Mouse (Mus musculus): Measurements from ENCODE around the gene Rasgef1b. TPM values are rescaled to one million over a fixed set of nuclear protein-coding genes. Genes with fewer than 3 reads are reported as not detected.

Rasgef1b gene
- polyA plus RNA-seq, 1 experiment: 0.26 TPM

DNA sequence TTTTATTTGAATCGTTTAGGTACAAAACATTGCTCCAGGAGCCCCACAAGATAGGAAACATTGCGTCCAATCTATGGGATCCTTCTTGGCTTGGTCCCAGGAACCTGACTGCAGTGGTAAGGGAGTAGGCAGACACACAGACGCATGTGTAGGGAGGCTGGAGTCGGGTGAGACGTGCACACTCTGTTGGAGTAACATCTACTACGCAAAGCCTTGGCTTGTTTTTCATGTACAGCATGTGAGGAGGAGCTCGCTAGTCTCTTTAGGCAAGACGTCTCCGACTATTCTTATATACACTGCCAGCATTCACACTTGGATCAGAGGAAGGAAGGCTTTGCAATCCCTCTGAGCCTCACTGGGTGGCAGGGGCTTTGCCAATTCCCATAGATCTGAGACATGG is 315.5 kb downstream of the Rasgef1b start:
- no peak overlapping the region for H3K4me3 ChIP-seq
- H3K79me2 ChIP-seq (ENCODE audit: control insufficient read depth, insufficient read depth): no peaks in the 10 kb centered on the region

DNA sequence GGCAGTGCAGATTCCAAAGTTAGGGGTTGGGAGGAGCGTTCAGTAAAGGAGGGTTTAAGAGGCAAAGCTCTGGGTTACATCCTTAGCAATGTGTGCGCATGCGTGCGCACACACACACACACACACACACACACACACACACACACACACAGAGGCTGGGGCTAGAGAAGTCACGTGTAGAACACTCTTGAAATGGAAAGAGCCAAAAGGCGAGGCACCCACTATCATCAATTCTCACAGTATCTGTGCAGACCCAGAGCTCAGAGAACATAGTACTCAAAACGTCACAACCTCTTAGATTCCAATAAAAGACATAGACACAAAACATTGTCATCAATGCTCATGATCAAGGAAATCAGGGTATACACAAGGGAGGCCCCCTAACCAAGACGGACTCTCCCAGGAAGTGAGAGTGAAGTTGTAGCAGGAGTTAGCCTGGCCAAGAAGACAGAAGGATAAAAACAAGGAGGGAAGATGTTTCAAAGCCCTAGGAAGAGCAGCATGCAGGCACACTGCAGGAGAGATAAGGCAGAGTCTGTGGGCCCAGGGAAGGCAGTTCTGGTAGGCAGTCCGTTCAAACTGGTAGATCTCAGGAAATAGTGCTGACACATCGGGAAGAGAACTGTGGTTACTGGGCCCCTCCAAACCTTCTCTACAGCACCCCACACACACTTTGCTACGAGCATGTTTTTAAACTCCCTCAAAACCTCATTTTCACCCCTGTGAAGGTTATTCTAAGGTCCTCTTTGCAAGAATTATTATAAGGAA is 324.3 kb downstream of the Rasgef1b start:
- Histone ChIP-seq H3ac (ENCODE audit: control insufficient read depth, insufficient read length) (no peak overlapping the region), H3K27me3 (ENCODE audit: control insufficient read depth, insufficient read depth, insufficient read length) (peaks cover 10% of the 10 kb centered on the region), H3K36me3 (ENCODE audit: control insufficient read depth, insufficient read depth) (no peaks in the 10 kb centered on the region), H3K79me2 (ENCODE audit: control insufficient read depth, insufficient read depth) (no peaks in the 10 kb centered on the region), H3K4me2 (ENCODE audit: low read depth) (no peak overlapping the region), H3K4me3 (no peak overlapping the region)
- TF ChIP-seq TCF3 (IDR thresholded peaks at IDR 0.05; ENCODE audit: insufficient read length, low read depth): no peak
- TF ChIP-seq POLR2A (IDR thresholded peaks at IDR 0.05; ENCODE audit: insufficient read length, low read depth): no peak
- TF ChIP-seq SRF (IDR thresholded peaks at IDR 0.05; ENCODE audit: control insufficient read depth, insufficient read length, low read depth): no peak
- no peak for TF ChIP-seq POLR2AphosphoS2 (IDR thresholded peaks at IDR 0.05; ENCODE audit: insufficient read length, low read depth)
- no peak for TF ChIP-seq CEBPB (IDR thresholded peaks at IDR 0.05; ENCODE audit: insufficient read depth, poor library complexity, severe bottlenecking)
- no peak for TF ChIP-seq MAX (IDR thresholded peaks at IDR 0.05; ENCODE audit: low read depth)
- TF ChIP-seq TCF12 (IDR thresholded peaks at IDR 0.05; ENCODE audit: insufficient read depth, poor library complexity, severe bottlenecking): no peak
- no peak for TF ChIP-seq MYOG (IDR thresholded peaks at IDR 0.05; ENCODE audit: control insufficient read depth in 1 of 3, insufficient read depth in 1 of 3, insufficient read length in 2 of 3, low read depth in 2 of 3)
- TF ChIP-seq E2F4 (IDR thresholded peaks at IDR 0.05; ENCODE audit: insufficient read depth): no peak
- TF ChIP-seq USF1 (IDR thresholded peaks at IDR 0.05; ENCODE audit: low read depth): no peak
- TF ChIP-seq REST (IDR thresholded peaks at IDR 0.05; ENCODE audit: insufficient read depth, insufficient read length): no peak
- TF ChIP-seq MYOD1 (IDR thresholded peaks at IDR 0.05; ENCODE audit: control insufficient read depth in 1 of 3, insufficient read length in 2 of 3, low read depth in 2 of 3): no peak

More for the DNA sequence above, 315.5 kb downstream of the Rasgef1b start:
- H3K36me3 ChIP-seq (ENCODE audit: control insufficient read depth, insufficient read depth): no peaks in the 10 kb centered on the region
- H3K27me3 ChIP-seq (ENCODE audit: control insufficient read depth, insufficient read depth, insufficient read length): peaks cover 3% of the 10 kb centered on the region
- H3ac ChIP-seq (ENCODE audit: control insufficient read depth, insufficient read length): no peak overlapping the region
- TF ChIP-seq E2F4 (IDR thresholded peaks at IDR 0.05; ENCODE audit: insufficient read depth) (no peak), TCF12 (IDR thresholded peaks at IDR 0.05; ENCODE audit: insufficient read depth, poor library complexity, severe bottlenecking) (no peak), POLR2A (IDR thresholded peaks at IDR 0.05; ENCODE audit: insufficient read length, low read depth) (no peak), REST (IDR thresholded peaks at IDR 0.05; ENCODE audit: insufficient read depth, insufficient read length) (no peak), SRF (IDR thresholded peaks at IDR 0.05; ENCODE audit: control insufficient read depth, insufficient read length, low read depth) (no peak), CEBPB (IDR thresholded peaks at IDR 0.05; ENCODE audit: insufficient read depth, poor library complexity, severe bottlenecking) (no peak)
- H3K4me2 ChIP-seq (ENCODE audit: low read depth): no peak overlapping the region

DNA sequence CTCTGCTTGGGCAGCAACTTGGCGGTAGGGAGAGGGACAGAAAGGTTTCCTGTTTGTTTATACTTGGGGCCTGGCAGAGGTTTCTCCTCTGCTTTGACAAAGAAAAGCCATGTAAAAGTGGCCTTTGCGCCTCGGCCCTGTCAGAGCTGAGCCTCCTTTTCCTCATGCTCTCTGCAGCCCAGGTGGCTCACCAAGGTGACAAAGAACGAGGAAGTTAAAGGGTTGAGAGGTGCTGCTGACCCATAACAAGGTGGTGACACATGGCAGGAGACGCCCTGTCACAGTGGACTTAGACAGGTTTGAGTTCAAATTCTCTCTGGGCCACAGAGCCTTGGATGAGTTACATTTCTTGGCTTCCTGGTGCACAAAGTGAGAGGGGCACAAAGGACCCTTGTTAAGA is 325.5 kb downstream of the Rasgef1b start:
- Histone ChIP-seq H3K4me3 (no peak overlapping the region), H3K36me3 (ENCODE audit: control insufficient read depth, insufficient read depth) (no peaks in the 10 kb centered on the region), H3K79me2 (ENCODE audit: control insufficient read depth, insufficient read depth) (no peaks in the 10 kb centered on the region), H3ac (ENCODE audit: control insufficient read depth, insufficient read length) (no peak overlapping the region), H3K4me2 (ENCODE audit: low read depth) (no peak overlapping the region), H3K27me3 (ENCODE audit: control insufficient read depth, insufficient read depth, insufficient read length) (peaks cover 10% of the 10 kb centered on the region)
- TF ChIP-seq USF1 (IDR thresholded peaks at IDR 0.05; ENCODE audit: low read depth) (no peak), REST (IDR thresholded peaks at IDR 0.05; ENCODE audit: insufficient read depth, insufficient read length) (no peak), TCF3 (IDR thresholded peaks at IDR 0.05; ENCODE audit: insufficient read length, low read depth) (no peak), POLR2A (IDR thresholded peaks at IDR 0.05; ENCODE audit: insufficient read length, low read depth) (no peak), SRF (IDR thresholded peaks at IDR 0.05; ENCODE audit: control insufficient read depth, insufficient read length, low read depth) (no peak), MAX (IDR thresholded peaks at IDR 0.05; ENCODE audit: low read depth) (no peak)

DNA sequence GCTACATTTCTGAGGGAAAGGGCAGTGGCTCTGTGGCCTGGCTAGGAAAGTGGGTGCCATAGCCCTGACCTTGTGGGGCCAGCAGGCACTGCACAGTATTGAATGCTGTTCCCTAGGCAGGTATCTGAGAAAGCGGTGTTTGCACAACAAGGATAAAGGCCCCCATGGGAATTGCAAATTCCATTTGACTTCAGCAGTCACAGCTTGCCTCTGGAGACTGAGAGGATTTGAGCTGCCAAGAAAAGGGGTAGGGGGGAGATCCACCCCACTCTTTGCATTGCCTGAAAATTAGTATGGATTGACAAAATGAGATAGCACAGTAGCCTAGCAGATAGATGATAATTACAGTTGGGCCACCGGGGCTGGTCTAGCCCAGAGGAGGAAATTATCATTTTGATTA is 326.1 kb downstream of the Rasgef1b start:
- no peak for TF ChIP-seq REST (IDR thresholded peaks at IDR 0.05; ENCODE audit: insufficient read depth, insufficient read length)
- no peak for TF ChIP-seq POLR2A (IDR thresholded peaks at IDR 0.05; ENCODE audit: insufficient read length, low read depth)
- TF ChIP-seq MAX (IDR thresholded peaks at IDR 0.05; ENCODE audit: low read depth): no peak
- no peak for TF ChIP-seq USF1 (IDR thresholded peaks at IDR 0.05; ENCODE audit: low read depth)
- TF ChIP-seq CEBPB (IDR thresholded peaks at IDR 0.05; ENCODE audit: insufficient read depth, poor library complexity, severe bottlenecking): no peak
- no peaks in the 10 kb centered on the region for H3K79me2 ChIP-seq (ENCODE audit: control insufficient read depth, insufficient read depth)
- H3K4me2 ChIP-seq (ENCODE audit: low read depth): no peak overlapping the region
- peaks cover 10% of the 10 kb centered on the region for H3K27me3 ChIP-seq (ENCODE audit: control insufficient read depth, insufficient read depth, insufficient read length)
- H3ac ChIP-seq (ENCODE audit: control insufficient read depth, insufficient read length): no peak overlapping the region
- H3K4me3 ChIP-seq: no peak overlapping the region
- no peaks in the 10 kb centered on the region for H3K36me3 ChIP-seq (ENCODE audit: control insufficient read depth, insufficient read depth)

DNA sequence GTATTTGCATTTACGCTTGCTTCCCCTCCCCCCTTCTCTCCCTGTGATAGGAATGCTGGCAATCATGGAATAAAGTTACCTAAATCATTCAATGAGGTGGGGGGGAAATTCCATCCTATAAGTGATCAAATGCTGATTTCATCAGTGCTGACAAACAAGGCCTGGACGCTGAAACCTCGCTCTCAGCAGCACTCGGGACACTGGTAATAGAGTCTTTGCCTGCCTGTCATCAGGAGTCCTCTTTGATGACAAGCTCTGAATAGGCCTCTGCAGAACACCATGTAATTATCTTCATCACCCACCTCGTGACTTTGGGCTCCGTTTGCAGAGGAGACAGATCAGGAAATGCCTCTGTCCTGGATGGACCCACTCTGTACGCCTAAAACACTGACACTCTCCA is 326.6 kb downstream of the Rasgef1b start:
- H3K79me2 ChIP-seq (ENCODE audit: control insufficient read depth, insufficient read depth): no peaks in the 10 kb centered on the region
- no peaks in the 10 kb centered on the region for H3K36me3 ChIP-seq (ENCODE audit: control insufficient read depth, insufficient read depth)
- no peak overlapping the region for H3ac ChIP-seq (ENCODE audit: control insufficient read depth, insufficient read length)
- TF ChIP-seq MYOG (IDR thresholded peaks at IDR 0.05; ENCODE audit: control insufficient read depth in 1 of 3, insufficient read depth in 1 of 3, insufficient read length in 2 of 3, low read depth in 2 of 3): no peak
- TF ChIP-seq POLR2A (IDR thresholded peaks at IDR 0.05; ENCODE audit: insufficient read length, low read depth): no peak
- no peak for TF ChIP-seq MAX (IDR thresholded peaks at IDR 0.05; ENCODE audit: low read depth)
- TF ChIP-seq USF1 (IDR thresholded peaks at IDR 0.05; ENCODE audit: low read depth): no peak
- TF ChIP-seq POLR2AphosphoS2 (IDR thresholded peaks at IDR 0.05; ENCODE audit: insufficient read length, low read depth): no peak
- no peak for TF ChIP-seq SRF (IDR thresholded peaks at IDR 0.05; ENCODE audit: control insufficient read depth, insufficient read length, low read depth)
- TF ChIP-seq CEBPB (IDR thresholded peaks at IDR 0.05; ENCODE audit: insufficient read depth, poor library complexity, severe bottlenecking): no peak
- no peak for TF ChIP-seq MYOD1 (IDR thresholded peaks at IDR 0.05; ENCODE audit: control insufficient read depth in 1 of 3, insufficient read length in 2 of 3, low read depth in 2 of 3)
- TF ChIP-seq TCF12 (IDR thresholded peaks at IDR 0.05; ENCODE audit: insufficient read depth, poor library complexity, severe bottlenecking): no peak
- no peak for TF ChIP-seq REST (IDR thresholded peaks at IDR 0.05; ENCODE audit: insufficient read depth, insufficient read length)
- H3K4me2 ChIP-seq (ENCODE audit: low read depth): no peak overlapping the region
- no peak overlapping the region for H3K4me3 ChIP-seq
- H3K27me3 ChIP-seq (ENCODE audit: control insufficient read depth, insufficient read depth, insufficient read length): peaks cover 10% of the 10 kb centered on the region
